Mouse (Mus musculus): ENCODE data around the gene Ccdc190. TPM values are rescaled to one million over a fixed set of nuclear protein-coding genes. Genes with fewer than 3 reads are reported as not detected.

The Ccdc190 gene
- polyA plus RNA-seq (2015; fragmentation: Nextera tagmentation; extraction: Ambion mirVana), result 3.2 and 3.4 TPM in 2 replicates

DNA sequence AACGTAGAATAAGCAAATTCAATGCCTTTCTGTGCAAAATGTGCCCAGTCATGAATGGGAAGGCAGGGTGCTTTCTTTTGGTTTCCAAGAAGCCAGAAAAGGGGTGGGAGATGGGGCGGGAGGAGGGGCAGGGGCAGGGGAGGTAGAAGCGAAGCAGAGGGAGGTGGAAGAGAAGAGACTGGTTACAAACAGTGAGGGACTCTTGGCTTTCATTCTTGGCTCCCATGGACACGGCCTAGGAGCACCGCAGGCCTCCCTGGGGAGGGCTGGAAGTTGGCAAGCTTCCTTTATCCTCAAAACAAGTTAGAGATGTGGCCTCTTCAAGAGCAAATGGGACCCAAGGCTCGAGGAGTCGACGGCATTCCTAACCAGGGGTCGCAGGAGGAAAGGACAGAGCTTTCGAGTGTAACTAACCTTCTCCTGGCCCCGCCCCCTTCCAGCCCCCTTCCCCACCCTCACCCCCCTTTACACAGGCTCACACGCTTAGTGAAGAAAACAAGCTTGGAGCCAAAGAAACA lies at the start of gene Ccdc190:
Gene Ccdc190 (plus strand): TSS at position 195 of the 518 bp plus-strand sequence.
- ATAC-seq (ENCODE audit: low FRiP score, low read depth), result peak; percentile 92
- peak within 1 kb of the TSS; percentile 14 for H3K4me3 ChIP-seq
- H3K9ac ChIP-seq, result 0 out of 2 replicates have a peak within 1 kb of the TSS, but pooled peaks have one; percentile 1

DNA sequence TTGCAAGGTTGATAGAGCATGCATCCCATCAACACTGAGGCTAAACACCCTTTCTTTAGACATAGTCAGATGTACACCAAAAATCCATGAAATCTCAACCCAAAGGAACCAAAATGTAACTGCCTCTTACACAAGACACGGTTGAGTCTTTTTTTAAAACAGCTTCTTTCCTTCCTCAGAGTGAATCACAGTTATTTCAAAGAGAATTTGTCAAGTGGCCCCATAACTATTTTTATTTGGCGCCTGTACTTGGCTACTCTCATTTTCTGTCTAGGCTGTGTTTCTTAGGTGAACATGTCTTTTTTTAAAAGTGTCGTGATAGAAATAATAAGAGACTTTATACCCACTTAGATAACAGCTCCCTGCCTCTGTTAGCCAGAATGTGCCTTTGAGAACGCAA lies 49.4 kb upstream of the Ccdc190 start:
- no peak for ATAC-seq (ENCODE audit: low FRiP score, low read depth)
- H3K36me3 ChIP-seq, result no peaks in the 10 kb centered on the region
- WGBS, result 93% methylated on average over 4 of the region's 4 CpGs

More for the DNA sequence above, at the start of gene Ccdc190:
- WGBS, result 9% methylated on average over 12 of the region's 12 CpGs
- H3K27ac ChIP-seq (replicated peaks), result peak within 1 kb of the TSS; percentile 71
- H3K36me3 ChIP-seq, result no peaks in the 10 kb centered on the region
- H3K27me3 ChIP-seq, result no peaks in the 10 kb centered on the region
- peaks cover 9% of the 10 kb centered on the region for H3K4me1 ChIP-seq (replicated peaks)
- no peaks in the 10 kb centered on the region for H3K9me3 ChIP-seq
- H3K4me2 ChIP-seq, result peak within 1 kb of the TSS; percentile 40

DNA sequence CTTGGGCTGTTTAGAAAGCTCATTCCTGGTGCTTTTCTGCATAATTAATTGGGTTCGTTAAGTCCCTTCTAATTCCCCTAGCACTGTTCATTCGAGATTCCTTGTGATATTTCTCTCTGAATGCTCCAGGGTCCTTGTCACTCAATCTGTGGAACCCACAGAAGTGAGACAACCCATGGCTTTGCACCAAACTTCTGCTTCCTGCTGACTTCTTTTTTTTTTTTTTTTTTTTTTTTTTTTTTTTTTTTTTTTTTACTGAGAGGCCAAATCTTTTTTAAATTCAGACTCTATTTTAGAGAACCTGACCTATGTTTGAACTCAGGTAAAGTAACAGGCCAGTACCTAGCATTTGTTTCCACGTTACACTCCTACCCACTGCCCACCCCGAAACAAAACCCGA lies 48.3 kb upstream of the Ccdc190 start:
- 90% methylated on average over 5 of the region's 5 CpGs for WGBS
- Histone ChIP-seq H3K36me3 (no peaks in the 10 kb centered on the region), H3K27me3 (no peaks in the 10 kb centered on the region), H3K27ac (replicated peaks) (no peak overlapping the region), H3K9me3 (no peaks in the 10 kb centered on the region), H3K4me1 (replicated peaks) (no peaks in the 10 kb centered on the region), H3K4me3 (no peak overlapping the region), H3K9ac (no peak overlapping the region), H3K4me2 (no peak overlapping the region)
- no peak for ATAC-seq (ENCODE audit: low FRiP score, low read depth)

More for the DNA sequence above, 49.4 kb upstream of the Ccdc190 start:
- H3K4me2 ChIP-seq, result no peak overlapping the region
- H3K27ac ChIP-seq (replicated peaks), result no peak overlapping the region
- no peak overlapping the region for H3K4me3 ChIP-seq
- no peak overlapping the region for H3K9ac ChIP-seq
- H3K4me1 ChIP-seq (replicated peaks), result no peaks in the 10 kb centered on the region
- H3K9me3 ChIP-seq, result no peaks in the 10 kb centered on the region
- no peaks in the 10 kb centered on the region for H3K27me3 ChIP-seq

DNA sequence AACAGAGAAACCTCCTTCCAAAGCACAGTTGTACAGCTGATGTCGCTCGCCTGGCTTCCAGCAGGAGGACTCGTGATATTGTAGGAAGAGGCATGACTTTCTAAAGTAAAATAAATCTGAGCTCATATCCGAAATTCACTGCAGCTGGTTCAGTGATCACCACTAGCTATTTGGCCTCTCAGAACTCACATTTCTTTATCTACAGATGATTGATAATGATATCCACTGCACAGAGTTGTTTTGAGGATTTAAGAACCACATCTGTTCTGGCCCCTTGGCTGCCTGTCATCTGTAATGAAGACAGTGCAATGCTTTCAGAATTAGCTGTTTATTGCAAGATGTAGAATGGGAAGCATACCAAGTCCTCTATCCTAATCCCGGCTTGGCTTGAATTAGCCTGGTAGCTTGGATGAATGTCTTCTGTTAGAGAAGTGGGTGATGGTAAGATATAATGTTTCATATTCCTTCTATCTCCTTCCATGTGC lies 45.3 kb upstream of the Ccdc190 start:
- Histone ChIP-seq H3K9me3 (no peaks in the 10 kb centered on the region), H3K36me3 (no peaks in the 10 kb centered on the region), H3K4me3 (no peak overlapping the region), H3K27ac (replicated peaks) (no peak overlapping the region), H3K4me2 (no peak overlapping the region), H3K4me1 (replicated peaks) (no peaks in the 10 kb centered on the region), H3K9ac (no peak overlapping the region), H3K27me3 (no peaks in the 10 kb centered on the region)
- 81% methylated on average over 5 of the region's 5 CpGs for WGBS
- no peak for ATAC-seq (ENCODE audit: low FRiP score, low read depth)

DNA sequence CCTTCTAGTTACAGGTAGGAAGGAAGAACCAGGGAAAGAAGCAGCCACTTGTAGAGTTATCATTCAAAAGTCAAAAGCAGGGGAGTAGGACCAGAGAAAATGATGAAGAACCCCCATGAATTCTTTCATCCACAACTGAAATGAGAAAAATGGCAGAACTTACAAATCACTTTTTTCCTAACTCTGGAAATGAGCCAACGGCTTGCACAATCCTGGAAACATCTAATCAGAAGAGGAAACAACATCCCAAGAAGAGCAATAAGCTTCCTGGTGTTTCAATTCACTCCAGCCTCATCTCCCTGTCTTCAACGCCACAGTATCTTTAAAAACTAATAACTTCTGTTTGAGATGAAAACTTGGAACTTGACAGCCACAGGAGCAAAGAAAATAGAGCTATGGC lies 39.2 kb upstream of the Ccdc190 start:
- H3K27ac ChIP-seq (replicated peaks), result no peak overlapping the region
- no peaks in the 10 kb centered on the region for H3K9me3 ChIP-seq
- no peaks in the 10 kb centered on the region for H3K27me3 ChIP-seq
- WGBS, result 76% methylated on average over 2 of the region's 2 CpGs
- ATAC-seq (ENCODE audit: low FRiP score, low read depth), result no peak
- no peaks in the 10 kb centered on the region for H3K36me3 ChIP-seq
- no peak overlapping the region for H3K4me2 ChIP-seq
- H3K9ac ChIP-seq, result no peak overlapping the region
- H3K4me3 ChIP-seq, result no peak overlapping the region
- H3K4me1 ChIP-seq (replicated peaks), result no peaks in the 10 kb centered on the region

DNA sequence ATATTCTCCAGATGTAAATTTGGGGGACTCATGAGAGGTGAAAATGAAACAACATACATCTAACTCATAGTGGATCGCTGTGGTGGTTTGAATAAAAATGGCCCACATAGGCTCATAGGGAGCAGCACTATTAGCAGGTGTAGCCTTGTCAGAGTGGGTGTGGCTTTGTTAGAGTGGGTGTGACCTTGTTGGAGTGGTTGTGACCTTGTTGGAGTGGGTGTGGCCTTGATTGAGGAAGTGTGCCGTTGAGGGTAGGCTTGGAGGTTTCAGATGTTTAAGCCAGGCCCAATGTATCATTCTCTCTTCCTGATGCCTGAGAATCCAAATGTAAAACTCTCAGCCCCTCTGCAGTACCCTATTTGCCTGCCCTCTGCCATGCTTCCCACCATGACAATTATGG lies 34.5 kb upstream of the Ccdc190 start:
- no peak overlapping the region for H3K4me2 ChIP-seq
- ATAC-seq (ENCODE audit: low FRiP score, low read depth), result no peak
- no peaks in the 10 kb centered on the region for H3K27me3 ChIP-seq
- WGBS, result 96% methylated on average over 2 of the region's 2 CpGs
- H3K4me3 ChIP-seq, result no peak overlapping the region
- no peak overlapping the region for H3K9ac ChIP-seq
- H3K9me3 ChIP-seq, result no peaks in the 10 kb centered on the region
- no peaks in the 10 kb centered on the region for H3K4me1 ChIP-seq (replicated peaks)
- H3K36me3 ChIP-seq, result no peaks in the 10 kb centered on the region
- H3K27ac ChIP-seq (replicated peaks), result no peak overlapping the region

DNA sequence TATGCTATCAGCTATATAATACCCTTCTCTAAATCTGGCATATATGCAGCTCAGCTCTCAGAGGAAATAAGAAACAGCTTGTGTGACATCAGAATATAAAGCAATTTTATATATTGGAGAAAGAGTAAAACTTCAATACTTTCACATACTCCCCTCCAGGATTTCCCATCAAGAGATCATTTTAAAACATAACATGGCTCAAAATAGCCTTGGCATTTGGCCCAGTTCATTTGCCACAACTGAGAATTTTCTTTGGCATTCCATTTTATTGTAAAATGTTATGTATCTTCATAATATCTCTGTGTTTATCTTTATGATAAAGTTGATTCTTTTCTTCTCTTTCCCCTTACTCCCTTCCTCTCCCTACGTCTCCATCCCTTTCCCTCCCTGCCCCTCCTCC lies 32.8 kb upstream of the Ccdc190 start:
- 76% methylated on average over 1 of the region's 1 CpGs for WGBS
- no peaks in the 10 kb centered on the region for H3K36me3 ChIP-seq
- no peaks in the 10 kb centered on the region for H3K27me3 ChIP-seq
- H3K4me3 ChIP-seq, result no peak overlapping the region
- H3K9me3 ChIP-seq, result no peaks in the 10 kb centered on the region
- no peaks in the 10 kb centered on the region for H3K4me1 ChIP-seq (replicated peaks)
- no peak overlapping the region for H3K27ac ChIP-seq (replicated peaks)
- H3K4me2 ChIP-seq, result no peak overlapping the region
- no peak overlapping the region for H3K9ac ChIP-seq
- no peak for ATAC-seq (ENCODE audit: low FRiP score, low read depth)

DNA sequence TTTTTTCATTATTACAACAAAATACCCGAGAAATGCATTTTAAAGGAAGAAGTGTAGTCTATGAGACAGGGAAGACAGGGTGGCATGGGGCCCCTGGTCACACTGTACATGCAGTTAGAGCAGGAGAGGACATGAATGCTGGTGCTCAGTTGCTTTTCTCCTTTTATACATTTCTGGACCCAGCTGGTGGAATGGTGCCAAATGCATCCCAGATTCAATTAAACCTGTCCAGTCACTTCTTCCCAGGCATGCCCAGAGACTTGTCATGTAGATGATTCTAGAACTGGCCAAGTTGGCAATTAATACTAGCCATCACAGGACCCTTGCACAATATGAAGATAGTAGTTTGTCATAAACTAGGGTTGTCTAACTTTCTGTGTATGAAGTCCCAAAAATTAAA lies 30.5 kb upstream of the Ccdc190 start:
- 72% methylated on average over 1 of the region's 1 CpGs for WGBS
- H3K4me1 ChIP-seq (replicated peaks), result no peaks in the 10 kb centered on the region
- no peaks in the 10 kb centered on the region for H3K27me3 ChIP-seq
- no peak overlapping the region for H3K4me2 ChIP-seq
- no peaks in the 10 kb centered on the region for H3K36me3 ChIP-seq
- no peaks in the 10 kb centered on the region for H3K9me3 ChIP-seq
- ATAC-seq (ENCODE audit: low FRiP score, low read depth), result no peak
- no peak overlapping the region for H3K9ac ChIP-seq
- H3K27ac ChIP-seq (replicated peaks), result no peak overlapping the region
- no peak overlapping the region for H3K4me3 ChIP-seq

DNA sequence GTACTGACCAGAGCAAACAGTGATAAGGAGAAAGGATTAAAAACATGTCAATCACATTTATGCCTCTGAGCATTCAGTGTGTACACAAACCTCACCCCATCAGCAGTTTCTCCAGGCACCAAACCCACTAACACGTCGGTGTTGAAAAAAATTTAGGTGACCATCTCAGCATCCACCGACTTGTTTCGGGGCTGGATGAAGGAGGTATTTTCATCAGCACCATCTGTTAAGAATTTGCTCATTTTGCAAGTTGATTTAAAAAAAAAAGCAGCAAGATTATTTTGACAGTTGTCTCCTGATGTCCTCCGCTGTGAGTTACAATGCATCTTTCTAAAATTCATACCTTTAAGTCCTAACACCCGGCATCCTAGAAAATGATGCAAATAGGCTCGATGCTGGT lies 29.8 kb upstream of the Ccdc190 start:
- ATAC-seq (ENCODE audit: low FRiP score, low read depth), result no peak
- no peaks in the 10 kb centered on the region for H3K4me1 ChIP-seq (replicated peaks)
- H3K36me3 ChIP-seq, result no peaks in the 10 kb centered on the region
- H3K27ac ChIP-seq (replicated peaks), result no peak overlapping the region
- H3K27me3 ChIP-seq, result no peaks in the 10 kb centered on the region
- H3K9me3 ChIP-seq, result no peaks in the 10 kb centered on the region
- H3K4me3 ChIP-seq, result no peak overlapping the region
- H3K4me2 ChIP-seq, result no peak overlapping the region
- H3K9ac ChIP-seq, result no peak overlapping the region
- 81% methylated on average over 7 of the region's 7 CpGs for WGBS

DNA sequence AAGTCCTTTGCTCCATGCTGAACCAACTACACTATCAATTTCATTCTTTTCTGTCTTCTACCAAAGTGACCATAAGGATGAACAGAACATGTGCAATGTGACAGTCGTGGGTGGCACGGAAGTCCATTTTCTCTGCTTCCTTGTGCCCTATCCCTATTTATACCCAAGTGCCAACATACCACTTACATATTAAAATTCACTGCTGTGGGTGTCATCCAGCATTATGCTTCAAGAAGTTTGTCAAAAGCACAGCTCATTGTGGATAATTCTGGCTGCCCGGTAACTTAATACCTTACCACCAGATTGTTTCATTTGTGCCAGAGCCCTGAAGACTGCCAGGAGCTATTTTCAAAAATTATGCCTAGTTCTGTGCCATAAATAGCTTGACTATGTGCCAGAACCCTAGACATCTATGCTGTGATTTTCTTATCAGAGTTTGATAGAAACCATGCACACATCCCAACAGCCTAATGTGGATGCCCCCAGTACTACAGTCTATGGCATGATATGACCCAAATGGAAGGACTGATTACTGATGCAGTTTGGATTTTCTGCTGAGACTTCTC lies 27.6 kb upstream of the Ccdc190 start:
- 91% methylated on average over 3 of the region's 3 CpGs for WGBS
- no peaks in the 10 kb centered on the region for H3K9me3 ChIP-seq

DNA sequence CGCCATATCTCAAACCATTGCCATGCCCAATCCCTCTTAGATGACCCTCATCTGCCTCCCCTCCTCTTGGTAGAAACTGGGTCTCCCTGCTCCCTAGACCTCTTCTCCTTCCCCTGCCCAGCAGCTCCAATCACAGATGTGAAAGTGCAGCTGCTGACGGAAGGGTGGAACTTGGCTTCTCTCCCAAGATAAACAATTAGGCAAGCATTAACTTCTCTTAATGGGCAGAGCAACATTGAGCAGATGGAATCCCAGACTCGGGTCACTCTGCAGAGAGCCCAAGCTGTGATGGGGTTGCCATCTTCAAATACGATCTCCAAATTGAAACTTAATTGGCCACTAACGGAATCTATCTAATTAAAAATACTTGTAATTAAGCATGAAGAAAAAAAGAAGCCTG lies 19.3 kb upstream of the Ccdc190 start:
- Histone ChIP-seq H3K27ac (replicated peaks) (no peak overlapping the region), H3K36me3 (no peaks in the 10 kb centered on the region), H3K27me3 (no peaks in the 10 kb centered on the region), H3K4me3 (no peak overlapping the region), H3K4me1 (replicated peaks) (no peaks in the 10 kb centered on the region), H3K9me3 (no peaks in the 10 kb centered on the region), H3K9ac (no peak overlapping the region), H3K4me2 (no peak overlapping the region)
- ATAC-seq (ENCODE audit: low FRiP score, low read depth), result peak; percentile 61; the same call in 1 of the 2 replicates
- 54% methylated on average over 5 of the region's 5 CpGs for WGBS

More for the DNA sequence above, 27.6 kb upstream of the Ccdc190 start:
- Histone ChIP-seq H3K4me1 (replicated peaks) (no peaks in the 10 kb centered on the region), H3K9ac (no peak overlapping the region), H3K4me3 (no peak overlapping the region), H3K36me3 (no peaks in the 10 kb centered on the region), H3K4me2 (no peak overlapping the region), H3K27me3 (no peaks in the 10 kb centered on the region), H3K27ac (replicated peaks) (no peak overlapping the region)
- ATAC-seq (ENCODE audit: low FRiP score, low read depth), result no peak

DNA sequence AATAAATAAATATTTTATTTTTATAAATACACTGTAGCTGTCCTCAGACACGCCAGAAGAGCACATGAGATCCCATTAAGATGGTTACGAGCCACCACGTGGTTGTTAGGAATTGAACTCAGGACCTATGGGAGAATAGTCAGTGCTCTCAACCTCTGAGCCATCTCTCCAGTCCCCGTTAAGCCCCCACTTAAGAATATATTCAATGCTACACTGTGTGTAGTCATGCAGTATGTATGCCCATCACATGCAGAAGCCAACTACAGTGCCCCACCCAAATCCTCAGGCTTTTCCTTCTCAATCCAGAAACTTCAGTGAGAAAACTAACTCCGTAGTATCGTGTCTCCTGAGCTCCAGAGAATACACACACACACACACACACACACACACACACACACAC lies 18.8 kb upstream of the Ccdc190 start:
- Histone ChIP-seq H3K27me3 (no peaks in the 10 kb centered on the region), H3K9ac (no peak overlapping the region), H3K27ac (replicated peaks) (no peak overlapping the region), H3K4me1 (replicated peaks) (no peaks in the 10 kb centered on the region), H3K4me2 (no peak overlapping the region), H3K36me3 (no peaks in the 10 kb centered on the region), H3K4me3 (no peak overlapping the region), H3K9me3 (no peaks in the 10 kb centered on the region)
- 92% methylated on average over 6 of the region's 6 CpGs for WGBS
- ATAC-seq (ENCODE audit: low FRiP score, low read depth), result peak; percentile 44; the same call in 1 of the 2 replicates

DNA sequence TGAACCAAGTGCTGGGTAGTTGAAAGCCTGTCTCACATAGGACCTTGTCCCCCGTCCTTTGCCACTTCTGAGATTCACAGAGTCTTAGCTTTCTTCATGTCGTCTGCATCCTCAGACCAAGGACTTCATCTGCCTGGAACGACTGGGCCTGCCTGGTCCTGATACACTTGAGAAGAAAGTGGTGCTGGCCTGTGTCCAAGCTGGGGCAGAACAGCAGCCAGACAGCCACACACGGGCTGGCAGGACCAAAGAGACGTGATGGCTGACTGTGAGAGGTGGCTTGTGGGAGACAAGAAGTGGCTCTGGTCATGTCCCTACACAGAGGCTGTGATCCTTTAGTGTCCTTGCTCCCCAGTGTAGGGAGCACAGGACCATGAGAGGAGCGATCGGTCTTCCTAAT lies 17.7 kb upstream of the Ccdc190 start:
- Histone ChIP-seq H3K9me3 (no peaks in the 10 kb centered on the region), H3K36me3 (no peaks in the 10 kb centered on the region), H3K4me2 (no peak overlapping the region), H3K27ac (replicated peaks) (no peak overlapping the region), H3K4me1 (replicated peaks) (no peaks in the 10 kb centered on the region), H3K27me3 (no peaks in the 10 kb centered on the region), H3K4me3 (no peak overlapping the region), H3K9ac (no peak overlapping the region)
- ATAC-seq (ENCODE audit: low FRiP score, low read depth), result no peak
- 76% methylated on average over 7 of the region's 7 CpGs for WGBS
